Mouse (Mus musculus): ENCODE data around the gene Alpl.

Gene Alpl

GRCm38 (mm10) chr4:137770901-137771612, 25.1 kb downstream of the Alpl start:
- no peak for DNase-seq (ENCODE audit: low spot score in 2 of 2)

- DNase-seq (ENCODE audit: low spot score in 2 of 2) = no peak
These were observed 26.5 kb downstream of the Alpl start for GRCm38 (mm10) chr4:137769635-137770034.

GRCm38 (mm10) chr4:137768831-137769230, 27.4 kb downstream of the Alpl start:
- no peak for DNase-seq (ENCODE audit: low spot score in 2 of 2)

- DNase-seq (ENCODE audit: low spot score in 2 of 2) = no peak
These were observed 27.8 kb downstream of the Alpl start for GRCm38 (mm10) chr4:137768381-137768780.

GRCm38 (mm10) chr4:137766365-137766764, 29.8 kb downstream of the Alpl start:
- no peak for DNase-seq (ENCODE audit: low spot score in 2 of 2)

- DNase-seq (ENCODE audit: low spot score in 2 of 2) = peak; percentile 33 to 56
These were observed 30.6 kb downstream of the Alpl start for GRCm38 (mm10) chr4:137765554-137765971.

GRCm38 (mm10) chr4:137764621-137765020, 31.6 kb downstream of the Alpl start:
- DNase-seq (ENCODE audit: low spot score in 2 of 2) = no peak

GRCm38 (mm10) chr4:137763920-137764495, 32.2 kb downstream of the Alpl start:
- no peak for DNase-seq (ENCODE audit: low spot score in 2 of 2)

GRCm38 (mm10) chr4:137762886-137763285, 33.3 kb downstream of the Alpl start:
- no peak for DNase-seq (ENCODE audit: low spot score in 2 of 2)

GRCm38 (mm10) chr4:137754446-137754845, 41.7 kb downstream of the Alpl start:
- DNase-seq (ENCODE audit: low spot score in 2 of 2) = no peak

- no peak for DNase-seq (ENCODE audit: low spot score in 2 of 2)
These were observed 43.0 kb downstream of the Alpl start for GRCm38 (mm10) chr4:137753199-137753598.

GRCm38 (mm10) chr4:137752471-137752870, 43.7 kb downstream of the Alpl start:
- no peak for DNase-seq (ENCODE audit: low spot score in 2 of 2)

- DNase-seq (ENCODE audit: low spot score in 2 of 2) = no peak
These were observed 44.5 kb downstream of the Alpl start for GRCm38 (mm10) chr4:137751717-137752116.

- no peak for DNase-seq (ENCODE audit: low spot score in 2 of 2)
These were observed 44.9 kb downstream of the Alpl start for GRCm38 (mm10) chr4:137751310-137751709.

- DNase-seq (ENCODE audit: low spot score in 2 of 2) = no peak
These were observed 46.1 kb downstream of the Alpl start for GRCm38 (mm10) chr4:137750121-137750520.

- DNase-seq (ENCODE audit: low spot score in 2 of 2) = no peak
These were observed 46.5 kb downstream of the Alpl start for GRCm38 (mm10) chr4:137749680-137750079.

GRCm38 (mm10) chr4:137748726-137749125, 47.5 kb downstream of the Alpl start:
- no peak for DNase-seq (ENCODE audit: low spot score in 2 of 2)

- no peak for DNase-seq (ENCODE audit: low spot score in 2 of 2)
These were observed 48.6 kb downstream of the Alpl start for GRCm38 (mm10) chr4:137747590-137747989.

- no peak for DNase-seq (ENCODE audit: low spot score in 2 of 2)
These were observed 49.1 kb downstream of the Alpl start for GRCm38 (mm10) chr4:137747091-137747490.

GRCm38 (mm10) chr4:137744433-137744918, 51.7 kb downstream of the Alpl start:
- DNase-seq (ENCODE audit: low spot score in 2 of 2) = peak in 1 of 2 experiments; percentile 23

- no peak for DNase-seq (ENCODE audit: low spot score in 2 of 2)
These were observed 52.4 kb downstream of the Alpl start for GRCm38 (mm10) chr4:137743791-137744190.

- DNase-seq (ENCODE audit: low spot score in 2 of 2) = no peak
These were observed 55.8 kb downstream of the Alpl start for GRCm38 (mm10) chr4:137740350-137740749.

Data from frontal cortex, postnatal 36 days (tissue).